Comparison of ENCODE assay signal across 8 mouse cellular contexts in genomic region chr14:9449942-9450341, GRCm38 (mm10).
DNase-seq lines count a peak whose midpoint lies in the region; ATAC-seq and TF ChIP-seq lines count a peak whose summit lies in the region.

No protein-coding gene starts in this region.

- TF ChIP-seq CTCF in lung, adult 2 months (IDR thresholded peaks at IDR 0.05; ENCODE audit: insufficient read depth, low read length) = no peak

- peak; percentile 72; the same call in 1 of the 2 replicates for ATAC-seq in lung, embryonic 15.5 days (ENCODE audit: borderline replicate concordance, extremely low read depth, low FRiP score, low TSS enrichment)
- no peak for ATAC-seq in embryonic facial prominence, embryonic 11.5 days (replicated peaks; ENCODE audit: insufficient number of reproducible peaks, low FRiP score, low TSS enrichment, low read depth)
- ATAC-seq in inflammation-experienced regulatory T-cells, adult 6 months = no peak

- H3K27ac ChIP-seq in lung, embryonic 15.5 days = no peak overlapping the region
- H3K27ac ChIP-seq in embryonic facial prominence, embryonic 11.5 days (replicated peaks; ENCODE audit: low read depth, low read length) = no peak overlapping the region

- no peak overlapping the region for H3K9ac ChIP-seq in lung, embryonic 15.5 days
- H3K9ac ChIP-seq in embryonic facial prominence, embryonic 11.5 days (replicated peaks; ENCODE audit: low read length) = no peak overlapping the region

- no peaks in the 10 kb centered on the region; the same call in 1 of the 2 replicates for H3K4me1 ChIP-seq in lung, embryonic 15.5 days
- no peaks in the 10 kb centered on the region for H3K4me1 ChIP-seq in lung, adult 2 months (ENCODE audit: control insufficient read depth, insufficient read depth, low read length)
- no peaks in the 10 kb centered on the region for H3K4me1 ChIP-seq in embryonic facial prominence, embryonic 11.5 days (ENCODE audit: control insufficient read depth, insufficient read depth, low read length)

- WGBS in lung, embryonic 15.5 days = 22% methylated on average over 3 of the region's 3 CpGs
- WGBS in lung, adult 2 months = 27% methylated on average over 3 of the region's 3 CpGs
- WGBS in embryonic facial prominence, embryonic 11.5 days = 46% methylated on average over 3 of the region's 3 CpGs

- no peak overlapping the region for H3K4me3 ChIP-seq in lung, embryonic 15.5 days
- H3K4me3 ChIP-seq in lung, adult 2 months (replicated peaks; ENCODE audit: extremely low read depth, low read depth, low read length) = no peak overlapping the region
- H3K4me3 ChIP-seq in embryonic facial prominence, embryonic 11.5 days (ENCODE audit: low read depth, low read length) = no peak overlapping the region

- H3K9me3 ChIP-seq in lung, embryonic 15.5 days = no peaks in the 10 kb centered on the region
- H3K9me3 ChIP-seq in embryonic facial prominence, embryonic 11.5 days (replicated peaks; ENCODE audit: control insufficient read depth, low read length) = no peaks in the 10 kb centered on the region

- DNase-seq in embryo, embryonic 11 days = peak; percentile 34
- no peak for DNase-seq in embryo, embryonic 9.5 days (ENCODE audit: extremely low spot score)
- DNase-seq in lung, adult 2 months = no peak
- peak; percentile 57 for DNase-seq in embryonic facial prominence, embryonic 11.5 days (ENCODE audit: low spot score)
- DNase-seq in layer of hippocampus, adult 9-11 months = peak; percentile 50
- DNase-seq in thymus, postnatal 4 days = no peak

- no peak overlapping the region for H3K4me2 ChIP-seq in lung, embryonic 15.5 days
- H3K4me2 ChIP-seq in embryonic facial prominence, embryonic 11.5 days (ENCODE audit: low read depth, low read length) = no peak overlapping the region

- no peak for TF ChIP-seq POLR2A in lung, adult 2 months (IDR thresholded peaks at IDR 0.05; ENCODE audit: borderline replicate concordance, extremely low read depth, low read depth, low read length)

- no peaks in the 10 kb centered on the region for H3K36me3 ChIP-seq in lung, embryonic 15.5 days
- no peaks in the 10 kb centered on the region for H3K36me3 ChIP-seq in embryonic facial prominence, embryonic 11.5 days (replicated peaks; ENCODE audit: control insufficient read depth, insufficient read depth, low read depth, low read length)

- H3K27me3 ChIP-seq in lung, embryonic 15.5 days = no peaks in the 10 kb centered on the region
- H3K27me3 ChIP-seq in embryonic facial prominence, embryonic 11.5 days (ENCODE audit: control insufficient read depth, insufficient read depth, low read length) = no peaks in the 10 kb centered on the region

Comparison
In these comparisons a context has a peak if more than half of its experiments do, and no peak if none do; other contexts are left out.
1. DNase-seq: peak in embryo, embryonic 11 days (single experiment), embryonic facial prominence, embryonic 11.5 days (single experiment) and layer of hippocampus, adult 9-11 months (single experiment); none in embryo, embryonic 9.5 days (single experiment), lung, adult 2 months (single experiment) and thymus, postnatal 4 days (single experiment).